Mouse (Mus musculus): Measurements from ENCODE around the gene Rab3gap1. TPM values are rescaled to one million over a fixed set of nuclear protein-coding genes. Genes with fewer than 3 reads are reported as not detected.

Gene Rab3gap1
- total and polyA plus RNA-seq, 3 experiments: 21.7 to 37.5 (median 21.8) TPM

DNA sequence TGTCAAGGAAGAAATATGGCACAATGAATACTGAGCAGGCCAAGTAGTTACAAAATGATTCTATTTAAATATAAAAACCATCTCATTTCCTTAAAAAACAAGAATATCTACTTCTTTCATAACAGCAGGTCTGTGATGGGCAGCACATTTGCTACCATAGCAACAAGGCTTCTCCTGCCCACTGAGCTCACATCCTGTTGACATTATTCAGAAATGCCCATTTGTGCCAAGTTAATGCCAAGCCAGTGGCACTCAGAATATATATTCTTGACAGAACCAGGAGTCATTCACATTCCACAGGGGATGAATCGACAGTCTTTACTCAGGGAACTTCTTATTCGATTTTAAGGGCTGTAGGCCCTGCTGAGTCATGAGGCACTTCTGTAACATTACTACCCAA is 107.1 kb downstream of the Rab3gap1 start:
- H3K9ac ChIP-seq (ENCODE audit: insufficient read depth, low read depth): no peak overlapping the region
- no peaks in the 10 kb centered on the region for H3K9me3 ChIP-seq (replicated peaks; ENCODE audit: low read length)
- H3K4me3 ChIP-seq (replicated peaks in 1 of 3; ENCODE audit: low read depth in 2 of 3, low read length in 2 of 3, poor library complexity in 1 of 3): no peak overlapping the region
- no peak overlapping the region for H3K27ac ChIP-seq (ENCODE audit: insufficient read depth, low read depth)
- DNase-seq (ENCODE audit: extremely low read depth): no peak
- in situ Hi-C loops (cut with MboI; ENCODE audit: low pct_ligation_motif_present, low pct_unique_long_range_greater_than_20kb, low sequenced_read_pairs): no loop called here
- dilution Hi-C loops (cut with MboI; ENCODE audit: extremely low pct_ligation_motif_present, extremely low pct_unique_long_range_greater_than_20kb, low sequenced_read_pairs): no loop called here
- H3K4me2 ChIP-seq (ENCODE audit: insufficient read depth, low read depth, poor library complexity, severe bottlenecking): no peak overlapping the region
- H3K79me2 ChIP-seq (replicated peaks; ENCODE audit: control insufficient read depth, extremely low read depth, insufficient read depth, poor library complexity, severe bottlenecking): no peaks in the 10 kb centered on the region
- H3K27me3 ChIP-seq (replicated peaks): no peaks in the 10 kb centered on the region
- H3K4me1 ChIP-seq (ENCODE audit: control insufficient read depth in 1 of 2, insufficient read depth in 2 of 2): no peaks in the 10 kb centered on the region
- TF ChIP-seq SMC3 (IDR thresholded peaks at IDR 0.05; ENCODE audit: low read depth, low read length) (no peak), MXI1 (IDR thresholded peaks at IDR 0.05; ENCODE audit: low read depth, low read length) (no peak), GABPA (IDR thresholded peaks at IDR 0.05; ENCODE audit: insufficient replicate concordance, low read depth, low read length) (no peak), NRF1 (IDR thresholded peaks at IDR 0.05; ENCODE audit: low read depth, low read length) (no peak), USF1 (IDR thresholded peaks at IDR 0.05; ENCODE audit: low read depth, low read length) (no peak), BHLHE40 (IDR thresholded peaks at IDR 0.05; ENCODE audit: low read depth, low read length) (no peak), JUN (IDR thresholded peaks at IDR 0.05; ENCODE audit: insufficient read depth, low read depth, low read length) (no peak), ETS1 (conservative IDR thresholded peaks at IDR 0.05; ENCODE audit: low read depth, low read length) (no peak), HCFC1 (IDR thresholded peaks at IDR 0.05; ENCODE audit: low read depth, low read length) (no peak), ZC3H11A (IDR thresholded peaks at IDR 0.05; ENCODE audit: low read depth, low read length) (no peak)
- peaks cover 10 to 33% of the 10 kb centered on the region in 2 experiments for H3K36me3 ChIP-seq (replicated peaks in 1 of 2; ENCODE audit: control insufficient read depth in 1 of 2, insufficient read depth in 1 of 2, low read length in 1 of 2)

DNA sequence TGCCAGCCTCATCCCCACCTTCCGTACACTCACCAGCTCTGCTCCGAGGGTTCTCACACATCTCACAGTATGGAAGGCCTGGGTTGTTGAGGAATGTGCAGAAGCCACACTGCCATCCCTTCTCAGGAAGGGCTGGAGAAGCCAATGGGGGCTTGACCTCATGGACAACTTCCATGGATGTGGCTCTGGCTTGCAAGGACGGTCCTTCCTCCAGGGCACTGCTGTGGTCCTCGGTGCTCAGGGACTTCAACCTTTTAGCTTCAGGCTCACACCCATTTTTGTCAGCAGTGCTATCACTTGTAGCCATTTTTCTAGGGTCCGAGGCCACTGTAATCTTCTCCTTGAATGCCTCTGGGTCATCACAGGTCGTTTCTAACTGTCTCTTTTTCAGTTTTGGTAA is 107.5 kb downstream of the Rab3gap1 start:
- Histone ChIP-seq H3K4me1 (ENCODE audit: control insufficient read depth in 1 of 2, insufficient read depth in 2 of 2) (peaks cover 0 to 4% of the 10 kb centered on the region in 2 experiments; a peak in 2 of 4 replicates), H3K27ac (ENCODE audit: insufficient read depth, low read depth) (no peak overlapping the region), H3K36me3 (replicated peaks in 1 of 2; ENCODE audit: control insufficient read depth in 1 of 2, insufficient read depth in 1 of 2, low read length in 1 of 2) (peaks cover 10 to 29% of the 10 kb centered on the region in 2 experiments), H3K9me3 (replicated peaks; ENCODE audit: low read length) (no peaks in the 10 kb centered on the region), H3K79me2 (replicated peaks; ENCODE audit: control insufficient read depth, extremely low read depth, insufficient read depth, poor library complexity, severe bottlenecking) (no peaks in the 10 kb centered on the region), H3K4me3 (replicated peaks in 1 of 3; ENCODE audit: low read depth in 2 of 3, low read length in 2 of 3, poor library complexity in 1 of 3) (no peak overlapping the region), H3K27me3 (replicated peaks) (no peaks in the 10 kb centered on the region), H3K4me2 (ENCODE audit: insufficient read depth, low read depth, poor library complexity, severe bottlenecking) (no peak overlapping the region), H3K9ac (ENCODE audit: insufficient read depth, low read depth) (no peak overlapping the region)
- TF ChIP-seq MAX (IDR thresholded peaks at IDR 0.05; ENCODE audit: low read length): no peak
- no peak for TF ChIP-seq ELF1 (IDR thresholded peaks at IDR 0.05; ENCODE audit: low read depth, low read length)
- TF ChIP-seq ZMIZ1 (IDR thresholded peaks at IDR 0.05; ENCODE audit: low read depth, low read length): no peak
- no peak for TF ChIP-seq EP300 (IDR thresholded peaks at IDR 0.05; ENCODE audit: low read length)
- no peak for TF ChIP-seq NRF1 (IDR thresholded peaks at IDR 0.05; ENCODE audit: low read depth, low read length)
- TF ChIP-seq MAFK (IDR thresholded peaks at IDR 0.05; ENCODE audit: insufficient replicate concordance, low read length): no peak
- TF ChIP-seq RAD21 (IDR thresholded peaks at IDR 0.05; ENCODE audit: low read depth, low read length): no peak
- no peak for TF ChIP-seq JUND (conservative IDR thresholded peaks at IDR 0.05; ENCODE audit: low read depth, low read length)
- TF ChIP-seq UBTF (IDR thresholded peaks at IDR 0.05; ENCODE audit: low read depth, low read length): no peak
- TF ChIP-seq TBP (conservative IDR thresholded peaks at IDR 0.05; ENCODE audit: low read depth, low read length): no peak
- no peak for TF ChIP-seq CTCF (conservative IDR thresholded peaks at IDR 0.05 in 1 of 2, IDR thresholded peaks at IDR 0.05 in 1 of 2; ENCODE audit: low read depth in 2 of 2, low read length in 2 of 2)
- dilution Hi-C loops (cut with MboI; ENCODE audit: extremely low pct_ligation_motif_present, extremely low pct_unique_long_range_greater_than_20kb, low sequenced_read_pairs): no loop called here
- in situ Hi-C loops (cut with MboI; ENCODE audit: low pct_ligation_motif_present, low pct_unique_long_range_greater_than_20kb, low sequenced_read_pairs): no loop called here
- DNase-seq (ENCODE audit: extremely low read depth): no peak
